Mouse (Mus musculus) hematopoietic stem cell, adult 5-6 weeks (primary cell): ENCODE results near the gene Mas1. TPM values are rescaled to one million over a fixed set of nuclear protein-coding genes. Genes with fewer than 3 reads are reported as not detected.

Experiments
- ATAC-seq, 2 experiments: fragments of 125-278 bp in 1 of 2; replicated peaks in 1 of 2; 2 replicates each; pipeline ENCODE4 v1.8.0; 2016 to 2017; ENCODE audit warnings: inconsistent platforms in 2 of 2, mild to moderate bottlenecking in 2 of 2, moderate number of reproducible peaks in 2 of 2, low read depth in 1 of 2, moderate TSS enrichment in 1 of 2; ENCODE audit not compliant: low FRiP score in 2 of 2, poor library complexity in 2 of 2, severe bottlenecking in 2 of 2, insufficient read depth in 1 of 2, low TSS enrichment in 1 of 2
- total RNA-seq: library from RNA; stranded (forward); fragments of 172-1452, 232-1000 nt; gene quantifications from 2 replicates; pipeline ENCODE4 v1.2.3, GENCODE M21; 2017

Gene Mas1
- total RNA-seq, 1 experiment from 2014 or later, result not detected

- peak in 1 of 2 experiments; percentile 22; a peak in 1 of 4 replicates for ATAC-seq
These were observed 68.3 kb downstream of the Mas1 start for GRCm38 (mm10) chr17:12799368-12800275.

- no peak for ATAC-seq
These were observed 69.4 kb downstream of the Mas1 start for GRCm38 (mm10) chr17:12798571-12798970.

GRCm38 (mm10) chr17:12797427-12798029 lies 70.4 kb downstream of the Mas1 start:
- no peak for ATAC-seq

- ATAC-seq, result no peak
These were observed 71.3 kb downstream of the Mas1 start for GRCm38 (mm10) chr17:12796633-12797032.

- peak; percentile 89 to 91 for ATAC-seq
These were observed 74.1 kb downstream of the Mas1 start for GRCm38 (mm10) chr17:12793660-12794406.

- no peak for ATAC-seq
These were observed 75.3 kb downstream of the Mas1 start for GRCm38 (mm10) chr17:12792422-12793206.

GRCm38 (mm10) chr17:12791420-12791819 lies 76.5 kb downstream of the Mas1 start:
- ATAC-seq, result 0 out of 4 replicates have a peak, but pooled peaks of 1 of the 2 experiments have one; percentile 20

- no peak for ATAC-seq
These were observed 76.9 kb downstream of the Mas1 start for GRCm38 (mm10) chr17:12791079-12791406.

Other genes with a start within 250 kb of the Mas1 start
- gene Slc22a1, start 192.3 kb downstream of the Mas1 start, total RNA-seq, result not detected in 2 replicates
- 17.5 and 24.6 TPM in 2 replicates for gene Igf2r, start 98.5 kb downstream of the Mas1 start, total RNA-seq
- not detected in 2 replicates for gene Mrgprh, start 7.9 kb upstream of the Mas1 start, total RNA-seq
- gene Pnldc1, start 42.1 kb upstream of the Mas1 start, total RNA-seq, result not detected in 2 replicates
- 769 and 1,091 TPM in 2 replicates for gene Tcp1, start 47.6 kb upstream of the Mas1 start, total RNA-seq
- 129 and 167 TPM in 2 replicates for gene Mrpl18, start 48.2 kb upstream of the Mas1 start, total RNA-seq
- gene Acat3, start 72.5 kb upstream of the Mas1 start, total RNA-seq, result 0.44 and 1.3 TPM in 2 replicates
- gene Acat2, start 92.6 kb upstream of the Mas1 start, total RNA-seq, result 16.2 and 19.1 TPM in 2 replicates
- gene Wtap, start 126.0 kb upstream of the Mas1 start, total RNA-seq, result 271 and 460 TPM in 2 replicates
- 54.6 and 73.5 TPM in 2 replicates for gene Sod2, start 138.7 kb upstream of the Mas1 start, total RNA-seq
- not detected in 2 replicates for gene Gpr31b, start 184.2 kb upstream of the Mas1 start, total RNA-seq
- not detected in 2 replicates for gene Tcp10b, start 193.0 kb upstream of the Mas1 start, total RNA-seq